10 mouse cellular contexts compared by ENCODE assay signal in the genomic region with DNA sequence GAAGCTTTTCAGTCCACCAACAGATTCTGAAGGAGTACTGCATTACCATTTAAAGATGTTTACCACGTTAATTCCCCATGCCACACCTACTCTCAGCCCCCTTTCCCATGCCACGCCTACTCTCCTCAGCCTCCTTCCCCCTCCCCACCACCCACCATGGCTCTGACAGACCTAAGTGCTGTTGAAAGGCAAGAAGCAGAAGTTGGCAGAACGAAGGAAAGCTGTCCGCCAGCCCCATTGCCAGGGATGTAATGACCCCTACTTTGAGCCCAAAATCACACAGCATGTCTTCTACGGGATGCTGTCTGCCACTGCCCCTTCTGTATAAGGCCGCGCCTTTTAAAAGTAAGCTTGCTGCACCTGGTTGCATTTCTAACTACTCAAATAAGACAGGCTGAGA. TPM values are rescaled to one million over a fixed set of nuclear protein-coding genes. Genes with fewer than 3 reads are reported as not detected.
DNase-seq lines count a peak whose midpoint lies in the region; ATAC-seq and TF ChIP-seq lines count a peak whose summit lies in the region.
"Had no signal": no experiment of that assay in that cellular context is flagged by ENCODE, and none has a peak within 500 bp of the region (broad histone marks: within the 10 kb centered on the region; RNA-seq: fewer than 3 reads in every experiment).

No protein-coding gene starts in this region.

- DNase-seq in heart, adult 18-20 months: no peak
- DNase-seq in ES-E14 (ENCODE audit: low read depth, low spot score): no peak
- DNase-seq in thymus, postnatal 25 days: no peak
- DNase-seq in right cerebral cortex, postnatal 36 days (ENCODE audit: low spot score in 2 of 2): no peak
- DNase-seq in frontal cortex, postnatal 14 days (ENCODE audit: low spot score in 2 of 2): no peak
- DNase-seq: kidney, postnatal 10 days had no signal

- peak overlapping the region; percentile 29; the same call in 1 of the 2 replicates for H3K27ac ChIP-seq in heart, embryonic 13.5 days (replicated peaks)
- H3K27ac ChIP-seq in ES-E14 (ENCODE audit: insufficient read depth, low read depth, low read length, poor library complexity, severe bottlenecking): peak overlapping the region; percentile 53; the same call in 1 of the 2 replicates
- H3K27ac ChIP-seq in forebrain, embryonic 15.5 days (replicated peaks): no peak overlapping the region
- peak overlapping the region; percentile 53 for H3K27ac ChIP-seq in macrophage

- H3K79me2 ChIP-seq in macrophage (ENCODE audit: inconsistent target): peaks cover 22% of the 10 kb centered on the region

- ATAC-seq in heart, embryonic 13.5 days (ENCODE audit: extremely low read depth, insufficient number of reproducible peaks, low FRiP score, low TSS enrichment): no peak
- no peak for ATAC-seq in forebrain, embryonic 15.5 days (replicated peaks)

- peak overlapping the region; percentile 39 for H3K4me3 ChIP-seq in heart, embryonic 13.5 days
- H3K4me3 ChIP-seq in ES-E14 (ENCODE audit: insufficient read depth in 1 of 2, low read depth in 1 of 2, low read length in 2 of 2, poor library complexity in 1 of 2, severe bottlenecking in 1 of 2): peak overlapping the region; percentile 34 to 55
- no peak overlapping the region for H3K4me3 ChIP-seq in forebrain, embryonic 15.5 days
- no peak overlapping the region for H3K4me3 ChIP-seq in macrophage (ENCODE audit: inconsistent target)
- H3K4me3 ChIP-seq: myocyte had no signal

- H3K36me3 ChIP-seq in heart, embryonic 13.5 days: no peaks in the 10 kb centered on the region
- no peaks in the 10 kb centered on the region for H3K36me3 ChIP-seq in ES-E14 (ENCODE audit: control insufficient read depth, insufficient read depth, low read length, poor library complexity, severe bottlenecking)
- no peaks in the 10 kb centered on the region for H3K36me3 ChIP-seq in forebrain, embryonic 15.5 days
- no peaks in the 10 kb centered on the region for H3K36me3 ChIP-seq in macrophage (ENCODE audit: inconsistent target)

- H3K4me1 ChIP-seq in heart, embryonic 13.5 days: peaks cover 41% of the 10 kb centered on the region
- peaks cover 5 to 10% of the 10 kb centered on the region in 2 experiments for H3K4me1 ChIP-seq in ES-E14 (ENCODE audit: control insufficient read depth in 2 of 2, insufficient read depth in 2 of 2, low read length in 2 of 2, poor library complexity in 1 of 2)
- H3K4me1 ChIP-seq in forebrain, embryonic 15.5 days: peaks cover 30% of the 10 kb centered on the region

- H3K9me3 ChIP-seq in heart, embryonic 13.5 days: no peaks in the 10 kb centered on the region
- H3K9me3 ChIP-seq in ES-E14 (ENCODE audit: control insufficient read depth, insufficient read depth, low read depth, low read length): no peaks in the 10 kb centered on the region
- no peaks in the 10 kb centered on the region for H3K9me3 ChIP-seq in forebrain, embryonic 15.5 days

- 11% methylated on average over 7 of the region's 7 CpGs for WGBS in heart, embryonic 13.5 days
- 23% methylated on average over 7 of the region's 7 CpGs for WGBS in forebrain, embryonic 15.5 days
- WGBS in macrophage (ENCODE audit: missing documents): 18% methylated on average over 7 of the region's 7 CpGs

- H3K27me3 ChIP-seq in heart, embryonic 13.5 days (replicated peaks): no peaks in the 10 kb centered on the region
- no peaks in the 10 kb centered on the region for H3K27me3 ChIP-seq in forebrain, embryonic 15.5 days

- peak overlapping the region; percentile 74 for H3K9ac ChIP-seq in heart, embryonic 13.5 days
- H3K9ac ChIP-seq in ES-E14 (ENCODE audit: insufficient read depth, low read depth, low read length, poor library complexity, severe bottlenecking): peak overlapping the region; percentile 53; the same call in 1 of the 2 replicates
- 0 out of 2 replicates have a peak overlapping the region, but pooled peaks have one; percentile 5 for H3K9ac ChIP-seq in forebrain, embryonic 15.5 days (replicated peaks)

- in situ Hi-C loops in ES-E14 (cut with MboI; ENCODE audit: low sequenced_read_pairs in 2 of 2, unreplicated experiment in 2 of 2): no loop called here

- peak overlapping the region; percentile 91 for H3K4me2 ChIP-seq in heart, embryonic 13.5 days
- H3K4me2 ChIP-seq in forebrain, embryonic 15.5 days (replicated peaks): 0 out of 2 replicates have a peak overlapping the region, but pooled peaks have one; percentile 21

TF ChIP-seq in ES-E14, 5 proteins besides CTCF, POLR2A, EP300 and RAD21:
- no peak for TF ChIP-seq CHD2 (IDR thresholded peaks at IDR 0.05; ENCODE audit: low read depth, low read length)
- no peak for TF ChIP-seq ZC3H11A (IDR thresholded peaks at IDR 0.05; ENCODE audit: borderline replicate concordance, low read depth, low read length)
- TF ChIP-seq ZNF384 (IDR thresholded peaks at IDR 0.05; ENCODE audit: low read depth, low read length): no peak
- TF ChIP-seq HCFC1 (IDR thresholded peaks at IDR 0.05; ENCODE audit: borderline replicate concordance, insufficient read depth, low read length): no peak
- TF ChIP-seq MAFK (IDR thresholded peaks at IDR 0.05; ENCODE audit: insufficient read depth, low read depth, low read length): no peak

RNA-seq across cellular contexts. Expression of a gene that starts 1.7 kb away (rescaled TPM):
- polyA plus RNA-seq in heart, embryonic 13.5 days (2015; fragmentation: Nextera tagmentation; extraction: Ambion mirVana): 55.0 and 59.1 TPM in 2 replicates
- total RNA-seq in heart, adult 18-20 months (2021): 100 to 1,000 TPM; 103 to 108 TPM
- 75.0 and 92.5 TPM in 2 replicates for total RNA-seq in ES-E14 (2012; rRNA removed)
- 87.8 and 91.1 TPM in 2 replicates for polyA plus RNA-seq in forebrain, embryonic 15.5 days (2015; fragmentation: Nextera tagmentation; extraction: Ambion mirVana)
- total RNA-seq in macrophage (2018; cell fraction: chromatin; rRNA removed): 100 to 1,000 TPM in 25 of 26 experiments, 10 to 100 TPM in 1; 70.4 to 545 (median 156) TPM
- total RNA-seq in macrophage (2018; cell fraction: cytosol; rRNA removed): 100 to 1,000 TPM; 155 to 296 (median 210) TPM
- 100 to 1,000 TPM; 120 to 291 (median 146) TPM for total RNA-seq in macrophage (2018; cell fraction: nucleus; rRNA removed)
- polyA plus RNA-seq in macrophage (2018): 131 to 179 TPM (median 142 TPM) in 3 replicates

Comparison
In these comparisons a context has a peak if more than half of its experiments do, and no peak if none do; other contexts are left out.
1. H3K4me3 ChIP-seq: peak in heart, embryonic 13.5 days (single experiment) and ES-E14 (2 of 2); none in forebrain, embryonic 15.5 days (single experiment) and macrophage (single experiment).
2. H3K9ac ChIP-seq: peak in every context shown above with its lines; median percentile 74 in heart, embryonic 13.5 days; 53 in ES-E14; 5 in forebrain, embryonic 15.5 days.